ENCODE assay signal across 10 mouse cellular contexts in the genomic region with DNA sequence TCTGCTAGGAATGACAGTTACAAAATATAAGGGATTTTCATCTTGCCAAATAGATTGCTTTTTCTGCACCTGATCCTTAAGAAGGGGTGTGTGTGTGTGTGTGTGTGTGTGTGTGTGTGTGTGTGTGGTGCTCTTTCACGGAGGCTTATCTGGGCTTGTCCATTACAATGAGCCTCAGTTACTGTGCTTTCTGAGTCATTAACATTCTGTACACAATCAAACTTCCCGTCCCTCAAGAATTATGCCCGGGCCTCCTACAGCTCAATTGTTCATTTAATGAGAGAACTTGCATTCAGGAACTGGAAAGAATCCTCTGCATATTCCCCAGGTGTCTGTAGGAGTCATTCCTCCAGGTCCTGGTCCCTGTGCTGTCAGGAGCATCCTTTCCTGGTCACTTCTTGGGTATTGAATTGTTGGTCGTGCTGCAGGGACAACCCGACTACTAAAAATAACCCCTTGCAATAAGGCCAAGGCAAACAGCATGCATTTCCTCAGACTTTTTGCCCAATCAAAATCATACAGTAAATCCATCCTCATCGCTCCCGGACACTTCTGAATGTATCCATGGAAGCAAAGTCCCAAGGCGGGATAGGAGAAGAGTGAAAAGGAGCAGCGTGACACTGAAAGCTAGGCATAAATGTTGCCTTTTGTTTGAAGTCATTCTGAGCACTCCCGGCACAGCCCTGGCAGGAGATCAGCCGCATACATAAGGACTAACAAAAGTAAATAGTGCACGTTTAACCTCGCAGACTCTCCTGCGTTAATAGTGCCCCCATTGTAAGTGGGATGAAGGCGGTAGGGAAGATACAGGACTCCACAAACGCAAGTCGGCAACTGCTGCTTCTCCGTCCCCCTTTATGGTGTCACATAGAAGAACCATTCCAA. TPM values are rescaled to one million over a fixed set of nuclear protein-coding genes. Genes with fewer than 3 reads are reported as not detected.
A peak's percentile ranks its signal among the peaks of the same experiment; 100 is the strongest.
DNase-seq lines count a peak whose midpoint lies in the region; ATAC-seq and TF ChIP-seq lines count a peak whose summit lies in the region.
"Had no signal": no experiment of that assay in that cellular context is flagged by ENCODE, and none has a peak within 500 bp of the region (broad histone marks: within the 10 kb centered on the region; RNA-seq: fewer than 3 reads in every experiment).

No protein-coding gene starts in this region.

- ATAC-seq in heart, embryonic 14.5 days (ENCODE audit: insufficient number of reproducible peaks, insufficient read depth, low FRiP score, low read depth) = no peak
- ATAC-seq in forebrain, postnatal 0 days = peak; percentile 62
- peak; percentile 81 for ATAC-seq in midbrain, embryonic 15.5 days (replicated peaks)
- ATAC-seq in erythroblast, adult 5-6 weeks (replicated peaks; ENCODE audit: low FRiP score, poor library complexity, severe bottlenecking) = no peak

- no peak for DNase-seq in heart, postnatal 14 days
- peak; percentile 46 for DNase-seq in cerebellum, adult 8-10 months
- peak; percentile 34 for DNase-seq in forebrain, postnatal 0 days
- no peak for DNase-seq in layer of hippocampus, adult 8-10 months (ENCODE audit: low spot score in 2 of 2)
- no peak for DNase-seq in liver

- no peak overlapping the region for H3K27ac ChIP-seq in heart, embryonic 14.5 days (replicated peaks in 1 of 2; ENCODE audit: control insufficient read depth in 1 of 2, insufficient read depth in 1 of 2, low read depth in 2 of 2, low read length in 2 of 2)
- 0 out of 2 replicates have a peak overlapping the region, but pooled peaks have one; percentile 29 for H3K27ac ChIP-seq in forebrain, postnatal 0 days (ENCODE audit: low read depth, low read length)
- H3K27ac ChIP-seq in midbrain, embryonic 15.5 days = peak overlapping the region; percentile 60

- intact Hi-C loops in heart, postnatal 14 days (cut with DNase I) = no loop called here

- no peaks in the 10 kb centered on the region for H3K36me3 ChIP-seq in heart, embryonic 14.5 days (ENCODE audit: control insufficient read depth, insufficient read depth, low read length)
- no peaks in the 10 kb centered on the region for H3K36me3 ChIP-seq in forebrain, postnatal 0 days (ENCODE audit: insufficient read depth)
- no peaks in the 10 kb centered on the region for H3K36me3 ChIP-seq in midbrain, embryonic 15.5 days (replicated peaks)

- no peaks in the 10 kb centered on the region for H3K4me1 ChIP-seq in heart, embryonic 14.5 days (ENCODE audit: control insufficient read depth in 2 of 2, insufficient read depth in 2 of 2, low read length in 2 of 2)
- no peaks in the 10 kb centered on the region for H3K4me1 ChIP-seq in forebrain, postnatal 0 days (ENCODE audit: insufficient read depth)
- no peaks in the 10 kb centered on the region for H3K4me1 ChIP-seq in midbrain, embryonic 15.5 days

- no peaks in the 10 kb centered on the region for H3K9me3 ChIP-seq in heart, embryonic 14.5 days (ENCODE audit: control insufficient read depth, low read length)
- H3K9me3 ChIP-seq in forebrain, postnatal 0 days (ENCODE audit: low read length) = no peaks in the 10 kb centered on the region
- H3K9me3 ChIP-seq in midbrain, embryonic 15.5 days = no peaks in the 10 kb centered on the region

- H3K27me3 ChIP-seq in heart, embryonic 14.5 days (ENCODE audit: control insufficient read depth, insufficient read depth, low read length) = no peaks in the 10 kb centered on the region
- H3K27me3 ChIP-seq in forebrain, postnatal 0 days (ENCODE audit: insufficient read depth, low read length) = no peaks in the 10 kb centered on the region
- no peaks in the 10 kb centered on the region for H3K27me3 ChIP-seq in midbrain, embryonic 15.5 days (replicated peaks)

- peak overlapping the region; percentile 26 to 37 for H3K4me3 ChIP-seq in heart, embryonic 14.5 days (ENCODE audit: control insufficient read depth in 1 of 2, insufficient read depth in 1 of 2, low read depth in 1 of 2, low read length in 2 of 2)
- H3K4me3 ChIP-seq in forebrain, postnatal 0 days (ENCODE audit: low read depth, low read length) = peak overlapping the region; percentile 31
- H3K4me3 ChIP-seq in midbrain, embryonic 15.5 days = peak overlapping the region; percentile 30

- peak overlapping the region; percentile 64 for H3K4me2 ChIP-seq in heart, embryonic 14.5 days (ENCODE audit: low read length)
- H3K4me2 ChIP-seq in forebrain, postnatal 0 days (ENCODE audit: low read depth) = peak overlapping the region; percentile 48
- peak overlapping the region; percentile 48 for H3K4me2 ChIP-seq in midbrain, embryonic 15.5 days

- 28% methylated on average over 18 of the region's 18 CpGs for WGBS in heart, embryonic 14.5 days
- 24% methylated on average over 18 of the region's 18 CpGs for WGBS in forebrain, postnatal 0 days
- WGBS in midbrain, embryonic 15.5 days = 22% methylated on average over 18 of the region's 18 CpGs

- no peak for TF ChIP-seq CTCF in forebrain, postnatal 0 days (IDR thresholded peaks at IDR 0.05; ENCODE audit: low read depth)

- no peak overlapping the region for H3K9ac ChIP-seq in heart, embryonic 14.5 days (ENCODE audit: low read length)
- H3K9ac ChIP-seq in forebrain, postnatal 0 days = no peak overlapping the region
- H3K9ac ChIP-seq in midbrain, embryonic 15.5 days = no peak overlapping the region

RNA-seq across cellular contexts. Expression of gene Ndp, which starts 1.1 kb away (rescaled TPM):
- polyA plus RNA-seq in heart, embryonic 14.5 days (2014; fragmentation: Nextera tagmentation; extraction: Ambion mirVana) = 1.1 and 1.3 TPM in 2 replicates
- total RNA-seq in heart, postnatal 14 days (2021) = under 1 TPM in 1 of 2 experiments, not detected in 1; 0.14 TPM
- 6.9 and 9.6 TPM in 2 replicates for total RNA-seq in forebrain, postnatal 0 days (2014; rRNA removed)
- 9.0 and 9.2 TPM in 2 replicates for polyA plus RNA-seq in forebrain, postnatal 0 days (2015; fragmentation: Nextera tagmentation; extraction: Ambion mirVana)
- 6.5 and 7.4 TPM in 2 replicates for polyA plus RNA-seq in midbrain, embryonic 15.5 days (2015; fragmentation: Nextera tagmentation; extraction: Ambion mirVana)
- 10 to 100 TPM in 1 of 4 experiments, 1 to 10 TPM in 3; 7.1 to 11.5 (median 9.5) TPM for total RNA-seq in layer of hippocampus, adult 8-10 months (2022)
- not detected in 2 replicates for total RNA-seq in erythroblast, adult 5-6 weeks (2015; ENCODE audit: low replicate concordance)
- not detected in 2 replicates for total RNA-seq in erythroblast, adult 5-6 weeks (2017; ENCODE audit: low replicate concordance)
- total RNA-seq: common myeloid progenitor, adult 5-6 weeks had no signal
- polyA plus RNA-seq: liver, embryonic 16.5 days had no signal

Comparison
In these comparisons a context has a peak if more than half of its experiments do, and no peak if none do; other contexts are left out.
1. ATAC-seq: peak in forebrain, postnatal 0 days (single experiment) and midbrain, embryonic 15.5 days (single experiment); none in heart, embryonic 14.5 days (single experiment) and erythroblast, adult 5-6 weeks (single experiment).
2. H3K27ac ChIP-seq: peak in forebrain, postnatal 0 days (single experiment) and midbrain, embryonic 15.5 days (single experiment); none in heart, embryonic 14.5 days (0 of 2).
3. DNase-seq: peak in cerebellum, adult 8-10 months (single experiment) and forebrain, postnatal 0 days (single experiment); none in heart, postnatal 14 days (0 of 2), layer of hippocampus, adult 8-10 months (0 of 2) and liver (single experiment).
4. Peak in every context shown above with its lines, with median percentiles within 50 percentile points of each other: H3K4me2 ChIP-seq and H3K4me3 ChIP-seq.